Mouse (Mus musculus) heart, embryonic 11.5 days (tissue): ENCODE results near the gene Zgrf1. TPM values are rescaled to one million over a fixed set of nuclear protein-coding genes. Genes with fewer than 3 reads are reported as not detected.

ENCODE experiments used
- ATAC-seq: fragments of 200-750 bp; cut with Nextera tagmentation; replicated peaks from 2 replicates; pipeline ENCODE4 v1.8.0; 2017; ENCODE audit warnings: moderate library complexity; ENCODE audit not compliant: insufficient number of reproducible peaks, low FRiP score, low TSS enrichment
- H3K27ac ChIP-seq: fragments of 300-500 bp; sonication (generic); 2 replicates; pipeline ENCODE4 v1.5.1; 2014; ENCODE audit warnings: mild to moderate bottlenecking, low read depth, low read length
- H3K27me3 ChIP-seq: fragments of 300-500 bp; sonication (generic); 2 replicates; pipeline ENCODE4 v1.6.1; 2014; ENCODE audit warnings: mild to moderate bottlenecking, low read length, mixed read lengths; ENCODE audit not compliant: control insufficient read depth, insufficient read depth
- H3K36me3 ChIP-seq: fragments of 300-500 bp; sonication (generic); 2 replicates; pipeline ENCODE4 v1.6.1; 2014; ENCODE audit warnings: mild to moderate bottlenecking, low read length, moderate library complexity, mixed read lengths; ENCODE audit not compliant: control insufficient read depth, insufficient read depth
- H3K4me1 ChIP-seq: fragments of 300-500 bp; sonication (generic); 2 replicates; pipeline ENCODE4 v1.6.1; 2014; ENCODE audit warnings: low read length; ENCODE audit not compliant: control insufficient read depth, insufficient read depth
- H3K4me2 ChIP-seq: fragments of 300-500 bp; sonication (generic); 2 replicates; pipeline ENCODE4 v1.6.1; 2014; ENCODE audit warnings: mild to moderate bottlenecking, moderate library complexity
- H3K4me3 ChIP-seq: fragments of 300-500 bp; sonication (generic); 2 replicates; pipeline ENCODE4 v1.5.1; 2014; ENCODE audit warnings: low read depth, low read length
- H3K9ac ChIP-seq: fragments of 300-500 bp; sonication (generic); 2 replicates; pipeline ENCODE4 v1.6.1; 2014; ENCODE audit warnings: mild to moderate bottlenecking, low read depth, low read length, moderate library complexity
- H3K9me3 ChIP-seq: fragments of 300-500 bp; sonication (generic); replicated peaks from 2 replicates; pipeline ENCODE4 v1.6.1; 2016; ENCODE audit warnings: low read length; ENCODE audit not compliant: control insufficient read depth
- WGBS: fragments of 180-500 bp; shearing (Covaris S2); extraction: QIAGEN DNeasy Blood & Tissue Kit; methylation state at CpG from one replicate; pipeline ENCODE4 v1.1.7; 2014; ENCODE audit not compliant: insufficient replicate concordance; 5-methylcytosine and 5-hydroxymethylcytosine counted together
- polyA plus RNA-seq: library from polyadenylated mRNA; unstranded; fragments of >200 nt; fragmentation: Nextera tagmentation; extraction: Ambion mirVana; gene quantifications from 2 replicates; pipeline ENCODE4 v1.2.1, GENCODE M21; 2014

The Zgrf1 gene
- polyA plus RNA-seq, 1 experiment from 2014 or later: 10.7 TPM

DNA sequence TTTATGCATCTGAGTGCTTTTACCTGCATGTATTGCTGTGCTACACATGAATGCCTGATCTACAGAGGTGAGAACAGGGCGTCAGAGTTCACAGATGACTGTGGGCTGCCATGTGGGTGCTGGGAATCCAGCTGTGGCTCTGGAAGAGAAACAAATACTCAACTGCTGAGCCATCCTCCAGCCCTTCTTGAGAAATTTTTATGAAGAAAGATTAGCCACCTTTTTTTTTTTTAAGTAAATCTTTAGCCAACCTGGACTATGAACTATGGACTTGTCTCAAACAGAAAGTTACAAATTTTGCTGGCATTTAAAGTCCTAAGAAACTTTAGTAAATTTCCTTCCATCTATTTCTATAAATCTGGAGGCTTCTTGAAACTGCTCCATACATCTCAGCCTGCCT lies 43.8 kb downstream of the Zgrf1 start:
- H3K9ac ChIP-seq: no peak overlapping the region
- WGBS: 83% methylated on average over 1 of the region's 1 CpGs
- H3K4me3 ChIP-seq: no peak overlapping the region
- no peaks in the 10 kb centered on the region for H3K9me3 ChIP-seq
- no peaks in the 10 kb centered on the region for H3K27me3 ChIP-seq
- no peak overlapping the region for H3K27ac ChIP-seq
- ATAC-seq: no peak
- H3K4me2 ChIP-seq: no peak overlapping the region
- H3K36me3 ChIP-seq: peaks cover 5% of the 10 kb centered on the region; the same call in 1 of the 2 replicates
- H3K4me1 ChIP-seq: no peaks in the 10 kb centered on the region

DNA sequence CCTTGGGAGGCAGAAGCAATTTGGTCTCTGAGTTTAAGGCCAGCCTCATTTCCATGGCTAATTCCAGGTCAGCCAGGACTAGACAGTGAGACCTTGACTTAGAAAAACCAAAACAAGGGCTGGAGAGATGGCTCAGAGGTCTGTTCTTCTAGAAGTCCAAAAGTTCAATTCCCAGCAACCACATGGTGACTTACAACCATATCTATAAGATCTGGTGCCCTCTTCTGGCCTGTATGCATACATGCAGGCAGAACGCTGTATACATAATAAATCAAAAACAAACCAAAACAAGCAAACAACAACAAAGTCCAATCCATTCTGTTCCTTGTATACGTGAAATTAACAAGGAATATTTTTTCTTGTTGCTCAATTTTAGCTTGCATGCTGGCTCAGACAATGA lies 54.8 kb downstream of the Zgrf1 start:
- H3K4me3 ChIP-seq: no peak overlapping the region
- no peaks in the 10 kb centered on the region for H3K27me3 ChIP-seq
- H3K9me3 ChIP-seq: no peaks in the 10 kb centered on the region
- ATAC-seq: no peak
- H3K9ac ChIP-seq: no peak overlapping the region
- H3K27ac ChIP-seq: no peak overlapping the region
- no peaks in the 10 kb centered on the region for H3K4me1 ChIP-seq
- WGBS: 89% methylated on average over 2 of the region's 2 CpGs
- H3K36me3 ChIP-seq: peaks cover 8% of the 10 kb centered on the region
- no peak overlapping the region for H3K4me2 ChIP-seq

GRCm38 (mm10) chr3:127625296-127625695 lies 72.0 kb downstream of the Zgrf1 start:
- Histone ChIP-seq H3K27me3 (peaks cover 50% of the 10 kb centered on the region), H3K27ac (no peak overlapping the region), H3K36me3 (no peaks in the 10 kb centered on the region), H3K4me2 (peak overlapping the region; percentile 79), H3K4me1 (0 out of 2 replicates have a peak, but pooled peaks cover 2% of the 10 kb centered on the region), H3K4me3 (peak overlapping the region; percentile 40), H3K9ac (no peak overlapping the region), H3K9me3 (no peaks in the 10 kb centered on the region)
- WGBS: under 1% methylated on average over 36 of the region's 36 CpGs
- peak; percentile 28; the same call in 1 of the 2 replicates for ATAC-seq

- WGBS: under 1% methylated on average over 28 of the region's 28 CpGs
- no peak for ATAC-seq
- H3K9ac ChIP-seq: no peak overlapping the region
Measured at GRCm38 (mm10) chr3:127625701-127626399, 72.6 kb downstream of the Zgrf1 start.

DNA sequence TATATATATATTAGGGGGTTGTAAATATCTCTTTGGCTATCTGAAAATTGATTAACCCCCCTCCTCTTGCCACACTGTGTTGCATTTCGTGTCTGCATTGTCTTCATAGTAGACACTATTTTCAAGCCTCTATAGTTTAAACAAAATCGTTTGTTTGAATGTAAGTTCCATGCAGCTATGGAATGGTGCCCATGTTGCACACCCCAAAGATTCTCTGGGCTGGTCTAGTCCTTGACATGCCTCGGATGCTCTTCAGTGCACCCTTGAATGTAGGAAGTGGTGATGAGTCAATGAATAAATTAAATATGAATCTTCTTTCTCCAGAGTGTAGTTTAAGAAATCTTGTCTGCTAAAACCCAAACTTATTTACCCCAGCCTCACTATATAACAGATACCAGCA lies 73.2 kb downstream of the Zgrf1 start:
- no peaks in the 10 kb centered on the region for H3K9me3 ChIP-seq
- no peak for ATAC-seq
- H3K4me2 ChIP-seq: no peak overlapping the region
- no peak overlapping the region for H3K4me3 ChIP-seq
- peaks cover 59% of the 10 kb centered on the region for H3K27me3 ChIP-seq
- H3K36me3 ChIP-seq: no peaks in the 10 kb centered on the region
- H3K4me1 ChIP-seq: 0 out of 2 replicates have a peak, but pooled peaks cover 2% of the 10 kb centered on the region
- 12% methylated on average over 3 of the region's 3 CpGs for WGBS
- H3K27ac ChIP-seq: no peak overlapping the region
- H3K9ac ChIP-seq: no peak overlapping the region

More at GRCm38 (mm10) chr3:127625701-127626399, 72.6 kb downstream of the Zgrf1 start:
- Histone ChIP-seq H3K9me3 (no peaks in the 10 kb centered on the region), H3K27ac (no peak overlapping the region), H3K36me3 (no peaks in the 10 kb centered on the region), H3K27me3 (peaks cover 52% of the 10 kb centered on the region), H3K4me3 (peak overlapping the region; percentile 40), H3K4me2 (peak overlapping the region; percentile 79), H3K4me1 (0 out of 2 replicates have a peak, but pooled peaks cover 2% of the 10 kb centered on the region)

- no peak for ATAC-seq
- Histone ChIP-seq H3K36me3 (no peaks in the 10 kb centered on the region), H3K27ac (no peak overlapping the region), H3K4me2 (peak overlapping the region; percentile 27; the same call in 1 of the 2 replicates), H3K9me3 (no peaks in the 10 kb centered on the region), H3K4me1 (peaks cover 5% of the 10 kb centered on the region; the same call in 1 of the 2 replicates), H3K9ac (no peak overlapping the region), H3K4me3 (peak overlapping the region; percentile 19; the same call in 1 of the 2 replicates), H3K27me3 (peaks cover 67% of the 10 kb centered on the region)
- under 1% methylated on average over 28 of the region's 28 CpGs for whole genome bisulfite sequencing
Measured at GRCm38 (mm10) chr3:127627151-127627955, 74.1 kb downstream of the Zgrf1 start.

GRCm38 (mm10) chr3:127627956-127628310 lies 74.6 kb downstream of the Zgrf1 start:
- Histone ChIP-seq H3K4me3 (peak overlapping the region; percentile 19; the same call in 1 of the 2 replicates), H3K4me2 (peak overlapping the region; percentile 27; the same call in 1 of the 2 replicates), H3K4me1 (peaks cover 9% of the 10 kb centered on the region; the same call in 1 of the 2 replicates), H3K9ac (no peak overlapping the region), H3K36me3 (no peaks in the 10 kb centered on the region), H3K9me3 (no peaks in the 10 kb centered on the region), H3K27ac (no peak overlapping the region), H3K27me3 (peaks cover 73% of the 10 kb centered on the region)
- no peak for ATAC-seq
- WGBS: 0% methylated on average over 9 of the region's 9 CpGs

DNA sequence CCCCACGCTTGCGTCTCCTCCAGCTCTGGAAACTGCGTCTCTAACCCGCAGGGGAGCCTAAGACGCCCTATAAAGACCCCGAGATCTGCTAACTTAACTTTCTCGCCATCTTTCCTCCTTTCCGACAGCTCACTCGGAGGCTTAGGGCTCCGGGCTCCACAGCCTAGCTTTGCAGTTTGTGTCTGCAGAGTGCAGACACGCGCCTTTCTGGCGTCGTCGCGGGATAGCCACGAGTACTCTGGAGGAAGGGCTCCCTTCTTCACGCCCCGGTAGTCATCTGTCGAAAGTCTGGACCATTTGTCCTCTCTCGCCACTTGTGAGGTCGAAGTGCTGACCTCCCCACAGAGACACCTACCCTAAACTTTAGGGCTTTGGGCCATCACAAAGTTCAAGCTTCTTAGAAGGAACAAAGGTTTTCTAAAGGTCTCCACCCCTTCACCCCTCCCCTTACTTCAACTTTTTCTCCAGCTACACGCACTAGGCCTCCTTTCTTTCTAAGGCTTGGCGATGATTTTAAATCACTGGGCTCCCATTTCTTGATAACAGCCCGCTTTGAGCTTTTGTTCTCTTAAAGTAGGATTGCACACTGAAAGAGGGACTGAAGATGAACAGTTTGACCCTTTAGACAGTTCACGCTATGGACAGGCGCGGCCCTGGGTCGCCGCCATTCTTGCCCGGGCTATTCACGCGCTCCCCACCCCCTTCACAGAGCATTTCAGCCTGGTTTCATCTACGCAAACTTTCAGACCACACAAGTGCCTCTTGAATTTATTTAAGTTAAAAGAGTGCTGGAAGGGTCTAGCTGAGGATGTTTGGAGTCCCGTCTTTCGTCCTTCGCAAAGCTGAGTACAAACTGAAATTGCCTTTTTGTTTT lies 75.3 kb downstream of the Zgrf1 start:
- ATAC-seq: no peak
- Histone ChIP-seq H3K4me2 (no peak overlapping the region), H3K4me3 (no peak overlapping the region; the same call in 1 of the 2 replicates), H3K9me3 (no peaks in the 10 kb centered on the region), H3K27ac (no peak overlapping the region), H3K27me3 (peaks cover 79% of the 10 kb centered on the region), H3K36me3 (no peaks in the 10 kb centered on the region), H3K9ac (no peak overlapping the region), H3K4me1 (peaks cover 15% of the 10 kb centered on the region)
- WGBS: under 1% methylated on average over 37 of the region's 37 CpGs
